Mouse (Mus musculus) natural killer cell, adult 2 months (primary cell): Measurements from ENCODE around the gene Gm11146.

Experiments
- DNase-seq, 2 experiments: peaks; one replicate each; pipeline ENCODE4 v3.0.0; 2022; ENCODE audit warnings: low spot score in 2 of 2

Gm11146 gene

DNA sequence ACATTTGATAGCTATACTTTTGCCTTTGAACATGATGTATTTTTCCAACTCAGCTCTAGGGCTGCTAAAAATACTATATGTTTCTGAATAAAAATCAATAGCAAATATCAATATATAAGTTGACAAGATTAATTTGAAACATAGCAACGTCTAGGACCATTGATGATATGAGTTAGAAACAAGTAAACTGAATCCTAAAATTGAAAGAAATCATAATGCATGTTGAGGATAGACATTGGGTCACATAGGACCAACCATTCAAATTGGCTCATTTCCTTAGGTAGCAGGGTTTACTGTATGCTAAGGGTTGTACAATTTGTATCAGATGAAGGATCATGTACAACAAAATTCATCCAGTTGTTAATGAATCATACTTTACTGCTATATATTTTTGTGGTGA, at the start of gene Gm11146:
TSS of gene Gm11146 (minus strand) at position 101 of the 400 bp plus-strand sequence.
- no peak for DNase-seq

DNA sequence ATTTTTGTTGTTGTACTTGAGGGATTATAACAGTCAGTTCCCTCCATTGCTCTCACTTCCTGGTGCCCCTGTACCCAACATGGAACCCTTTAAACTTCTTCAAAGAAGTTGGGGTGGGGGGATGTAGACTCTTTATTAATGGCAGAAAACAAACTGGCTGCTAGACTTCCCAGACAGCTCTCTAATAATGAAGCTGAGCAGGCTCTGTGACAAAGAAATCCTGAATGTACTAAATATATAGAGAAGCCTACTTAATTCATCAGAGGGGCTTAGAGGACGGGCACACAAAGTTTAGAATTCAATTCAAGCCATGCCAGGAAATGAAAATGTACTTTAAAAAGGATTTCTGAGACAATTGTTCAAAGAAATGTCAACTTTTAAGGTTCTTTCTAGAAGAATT, 48.7 kb upstream of the Gm11146 start:
- no peak for DNase-seq

DNA sequence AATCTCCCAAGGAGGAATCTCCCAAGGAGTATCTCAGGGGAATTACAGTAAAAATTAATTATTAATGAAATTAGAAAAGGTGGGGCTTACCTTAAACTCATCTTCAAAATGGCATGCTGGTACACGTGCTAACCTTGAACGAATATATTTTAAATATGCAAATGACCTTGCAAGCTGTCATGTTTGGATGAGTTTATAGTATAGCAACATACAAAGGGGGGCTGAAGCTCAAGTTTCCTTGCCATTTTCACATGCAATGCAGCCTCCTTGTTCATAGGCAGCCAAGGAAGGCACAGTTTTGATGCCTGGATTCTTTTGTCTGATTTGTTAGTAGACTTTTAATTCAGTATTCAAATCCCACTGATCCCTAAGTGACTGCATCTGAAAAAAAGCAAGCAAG, 47.1 kb upstream of the Gm11146 start:
- no peak for DNase-seq

DNA sequence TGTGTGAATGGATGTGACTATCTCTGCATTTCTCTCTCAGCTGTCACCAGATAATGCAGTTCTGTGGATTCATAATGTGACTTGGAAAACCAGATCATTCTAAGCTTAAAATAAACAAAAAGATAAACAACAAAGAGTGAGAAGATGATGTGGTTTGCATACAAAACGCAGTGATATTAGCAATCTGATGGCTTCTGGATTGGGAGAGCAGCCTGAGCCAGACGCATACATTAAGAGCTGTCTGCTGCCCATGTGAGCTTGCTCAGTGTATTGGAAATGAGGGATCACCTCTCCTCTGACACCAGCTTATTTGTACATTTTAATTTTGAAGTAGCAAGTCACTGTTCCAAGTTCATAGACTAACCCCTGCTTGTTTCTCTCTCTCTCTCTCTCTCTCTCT, 46.3 kb upstream of the Gm11146 start:
- DNase-seq = no peak

DNA sequence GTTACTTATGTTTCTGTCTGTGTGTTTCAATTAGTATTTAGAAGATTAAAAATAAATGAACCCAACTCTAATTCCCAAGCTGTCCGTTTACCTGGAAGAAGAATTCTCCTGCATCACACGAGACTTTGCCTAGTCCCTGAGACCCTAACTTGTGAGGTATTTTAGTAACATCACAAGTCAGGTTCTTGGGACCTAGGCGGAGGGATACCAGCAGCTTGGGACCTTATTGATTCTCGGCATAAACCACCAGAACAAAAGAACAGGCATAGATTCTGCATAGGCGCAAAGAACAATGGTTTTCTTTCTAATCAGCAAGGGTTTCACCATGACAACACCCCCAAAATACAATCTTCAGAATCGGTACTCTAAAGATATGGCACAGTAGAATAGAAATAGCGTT, 44.3 kb upstream of the Gm11146 start:
- no peak for DNase-seq

DNA sequence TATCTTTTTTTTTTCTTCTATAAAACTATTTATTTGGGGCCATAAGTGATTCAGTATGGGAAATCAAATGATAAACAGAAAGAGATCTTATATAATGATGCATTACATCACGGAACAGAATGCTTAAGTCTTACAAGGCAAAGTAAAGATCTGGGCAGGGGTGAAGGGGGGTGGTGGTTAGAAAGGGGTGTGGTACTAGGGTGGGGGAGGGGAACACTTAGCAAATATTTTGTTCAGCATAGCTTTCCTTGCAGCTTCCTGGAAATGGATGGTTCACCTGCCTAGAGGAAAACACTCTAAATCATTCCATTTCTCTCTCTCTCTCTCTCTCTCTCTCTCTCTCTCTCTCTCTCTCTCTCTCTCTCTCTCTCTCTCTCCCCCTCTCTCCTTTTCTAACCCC, 43.1 kb upstream of the Gm11146 start:
- no peak for DNase-seq

DNA sequence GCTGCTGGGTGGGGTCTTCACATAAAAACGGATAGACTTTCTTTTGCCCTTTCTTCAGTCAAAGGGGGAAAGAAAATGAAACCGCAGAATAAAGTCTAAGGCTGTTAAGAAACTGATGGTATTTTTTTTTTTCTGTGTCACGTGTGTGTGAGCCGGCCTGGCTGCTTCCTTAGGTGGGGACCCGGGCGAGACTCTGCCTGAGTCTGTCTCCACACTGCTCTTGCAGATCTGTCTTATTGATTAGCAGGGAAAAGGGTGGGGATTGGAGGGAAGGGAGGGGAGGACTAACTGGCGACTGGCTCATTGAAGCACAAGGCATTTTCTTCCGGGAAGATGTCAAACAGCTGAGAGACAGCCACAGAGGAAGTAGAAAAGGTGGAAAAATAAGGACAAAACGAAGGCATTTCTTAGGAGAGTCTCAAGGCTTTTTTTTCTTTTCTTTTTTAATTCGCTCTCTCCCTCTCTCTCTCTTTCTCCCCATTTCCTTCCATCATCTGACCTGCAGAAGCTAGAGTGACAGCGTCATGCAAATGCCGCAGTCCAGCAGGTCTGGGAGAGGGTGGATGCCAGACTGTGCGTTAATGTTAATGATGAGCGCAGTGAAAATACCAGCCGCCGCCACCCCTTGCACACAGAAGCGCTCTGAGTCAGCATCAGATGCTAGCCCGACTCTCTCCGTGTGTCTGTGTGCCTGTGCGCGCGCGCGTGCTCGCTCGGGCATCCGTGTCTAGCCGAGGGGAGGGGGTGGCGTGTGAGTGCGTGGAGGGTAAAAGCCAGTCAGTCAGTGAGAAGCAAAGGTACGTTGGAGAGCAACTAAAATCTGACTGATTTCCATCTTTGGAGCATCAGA, 42.2 kb upstream of the Gm11146 start:
- DNase-seq = peak; percentile 9 to 30

DNA sequence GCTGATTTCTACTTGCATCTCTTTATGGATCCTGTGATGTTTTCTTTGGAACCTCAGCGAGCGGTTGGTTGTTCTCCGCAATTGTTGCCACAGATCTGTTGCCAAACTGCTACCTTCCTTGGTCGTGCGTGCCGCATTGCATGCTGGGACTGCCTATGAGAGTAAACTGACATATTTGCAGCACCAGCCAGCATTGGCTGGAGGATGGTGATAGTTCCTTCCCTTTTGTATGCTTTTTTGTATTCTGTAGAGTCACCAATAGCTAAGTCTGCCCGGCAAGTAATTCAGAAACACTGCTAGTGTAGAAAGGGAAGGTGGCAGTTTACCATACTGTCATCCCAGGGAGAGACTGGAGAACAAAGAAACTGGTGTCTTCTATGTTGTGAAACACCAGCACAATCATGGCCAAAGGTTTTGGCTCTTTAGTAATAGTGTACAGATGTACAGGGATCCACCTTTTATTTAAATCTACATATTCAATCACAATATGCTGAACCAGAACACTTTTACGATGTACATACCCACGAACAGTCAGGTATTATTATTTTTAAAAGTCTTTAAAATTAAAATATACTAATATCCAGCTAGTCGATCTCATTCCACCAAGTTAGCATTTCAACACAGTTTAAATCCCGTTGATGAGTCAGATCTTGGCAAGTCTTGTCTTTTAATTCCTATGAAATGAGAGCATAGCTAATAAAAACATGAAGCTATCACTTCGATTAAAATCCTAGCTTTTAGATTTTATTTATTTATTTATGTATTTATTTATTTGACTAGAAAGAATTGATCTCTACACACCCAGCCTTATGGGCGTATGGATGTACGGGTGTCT, 41.4 kb upstream of the Gm11146 start:
- DNase-seq = no peak

DNA sequence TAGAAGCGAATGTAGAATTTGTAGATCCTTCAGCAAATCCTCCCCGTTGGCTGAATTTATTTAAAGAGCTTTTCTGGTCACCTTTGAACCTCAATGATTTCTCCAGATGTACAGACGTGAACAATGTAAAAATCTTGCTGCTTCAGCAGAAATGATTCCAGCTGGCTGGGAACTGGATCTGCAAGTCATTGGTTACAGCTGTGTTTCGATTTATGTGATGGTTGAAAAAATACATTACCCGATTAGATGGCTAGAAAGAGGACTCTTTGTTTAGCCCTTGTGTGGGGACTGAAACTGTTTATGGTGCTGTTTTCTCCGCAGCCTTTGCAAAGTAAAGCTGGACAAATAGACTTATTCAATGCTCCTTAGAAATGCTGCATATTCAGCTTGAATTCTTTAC, 34.6 kb upstream of the Gm11146 start:
- no peak for DNase-seq

DNA sequence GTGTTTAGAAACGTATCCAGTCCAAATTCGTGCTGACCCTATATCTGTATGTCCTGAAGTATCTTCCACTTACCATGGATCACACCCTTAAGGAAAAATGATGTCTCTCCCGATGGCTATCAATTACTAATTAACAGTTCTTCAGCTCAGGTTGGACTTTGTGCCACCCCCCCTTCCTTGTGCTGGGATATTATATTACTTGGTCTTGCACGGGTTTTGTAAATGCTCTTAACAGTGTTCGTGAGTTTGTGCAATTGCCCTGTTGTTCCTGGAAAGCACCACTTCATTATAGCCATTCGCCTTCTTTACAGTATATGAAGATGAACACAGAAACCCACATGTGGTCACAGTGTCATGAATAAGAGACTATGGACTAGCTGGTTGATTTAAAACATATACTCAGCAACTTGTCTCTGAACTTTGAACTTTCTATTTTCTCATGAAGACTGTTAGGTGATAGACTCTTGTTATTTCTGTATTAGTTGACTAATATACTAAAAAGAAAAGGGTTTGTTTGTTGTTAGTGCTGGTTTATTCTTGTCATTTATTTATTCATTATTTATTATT, 30.5 kb upstream of the Gm11146 start:
- no peak for DNase-seq

DNA sequence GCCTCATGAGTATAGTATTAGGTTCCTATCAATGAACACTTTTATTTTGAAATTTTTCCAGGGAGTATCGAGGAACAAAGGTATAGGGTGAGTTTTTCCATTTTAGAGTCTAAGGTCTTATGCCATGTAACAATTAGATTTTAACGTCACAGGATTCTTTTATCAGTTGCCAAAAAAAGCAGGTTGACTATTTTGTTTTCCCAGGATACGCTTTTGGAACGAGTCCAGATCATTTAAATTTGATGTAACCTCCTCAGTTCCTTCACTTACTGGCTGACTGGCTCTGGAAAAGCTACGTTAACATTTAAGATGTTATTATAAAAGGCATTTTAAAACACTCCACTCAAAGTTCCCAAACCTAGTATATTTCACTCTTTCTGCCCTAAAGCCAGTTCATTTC, 20.8 kb upstream of the Gm11146 start:
- no peak for DNase-seq

DNA sequence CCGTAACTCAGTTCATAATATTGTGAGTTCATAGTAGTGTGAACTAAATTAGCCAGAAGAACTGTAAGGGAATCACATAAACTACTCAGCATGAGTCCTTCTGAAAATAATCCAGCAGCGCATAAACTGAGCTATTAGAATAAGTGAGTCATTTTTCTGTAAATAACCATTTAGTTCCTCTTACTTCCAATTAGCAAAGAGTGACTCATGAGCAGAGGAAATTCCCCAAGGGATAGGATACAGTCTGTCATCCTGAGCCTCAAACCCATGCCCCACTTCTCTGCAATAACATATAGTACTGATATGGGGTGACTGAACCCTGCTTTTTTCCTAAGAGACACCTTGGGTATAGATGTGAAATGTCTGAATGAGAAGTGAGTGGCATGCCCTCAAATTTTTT, 687 bp upstream of the Gm11146 start:
- no peak for DNase-seq

DNA sequence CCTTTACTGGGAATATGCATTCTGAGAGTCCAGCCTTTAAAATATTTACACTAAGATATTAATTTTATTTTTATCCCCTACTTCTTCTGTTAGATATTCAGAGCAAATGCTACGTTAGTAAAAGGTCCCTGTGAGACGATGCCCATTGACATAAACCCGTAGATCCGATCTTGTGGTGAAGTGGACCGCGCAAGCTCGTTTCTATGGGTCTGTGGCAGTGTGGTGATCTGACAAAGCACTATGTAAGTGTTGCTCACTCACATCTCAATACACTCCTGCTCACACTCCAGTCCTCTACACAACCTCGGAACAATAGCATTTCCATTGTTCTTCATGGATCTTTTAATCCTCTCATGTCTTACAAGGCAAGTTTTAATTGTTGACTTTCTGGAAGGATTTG, 3.1 kb downstream of the Gm11146 start:
- DNase-seq = no peak

DNA sequence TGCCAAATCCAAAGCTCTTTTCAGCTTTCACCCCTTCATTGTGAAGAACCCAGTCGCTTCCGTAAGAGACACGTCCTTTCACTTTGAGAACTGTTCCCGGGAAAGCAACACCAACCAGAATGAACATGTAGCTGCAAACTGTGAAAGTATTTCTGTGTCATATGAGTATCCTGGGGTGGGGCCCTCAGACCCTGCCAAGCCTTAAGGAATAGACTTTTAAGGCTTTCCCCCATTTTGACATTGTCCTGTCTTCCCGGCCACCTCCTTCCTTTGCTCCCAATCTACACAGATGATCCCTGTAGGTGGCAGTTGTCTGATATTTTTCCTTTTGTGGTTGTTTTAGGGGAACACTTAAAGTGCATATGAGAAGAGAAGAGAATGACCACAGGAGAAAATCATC, 5.3 kb downstream of the Gm11146 start:
- DNase-seq = no peak

DNA sequence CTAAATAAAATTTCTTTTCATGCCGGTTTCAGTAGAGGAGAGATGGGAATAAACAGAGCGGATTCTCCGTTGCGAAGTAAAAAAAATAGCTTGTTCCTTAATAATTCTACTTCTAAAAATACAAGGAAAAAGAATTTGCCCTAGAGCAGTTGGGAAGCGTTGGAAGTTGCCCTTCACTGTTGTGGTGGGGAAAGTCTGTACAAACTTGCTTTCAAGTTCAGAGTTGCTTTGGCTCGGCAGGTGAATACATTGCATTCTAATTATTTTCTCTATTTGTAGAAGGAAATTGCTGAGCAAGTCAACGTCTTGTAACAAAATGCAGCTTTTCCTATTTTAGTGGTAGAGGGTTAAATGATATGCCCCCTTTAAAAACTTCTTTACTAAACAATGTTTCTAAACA, 6.2 kb downstream of the Gm11146 start:
- no peak for DNase-seq

DNA sequence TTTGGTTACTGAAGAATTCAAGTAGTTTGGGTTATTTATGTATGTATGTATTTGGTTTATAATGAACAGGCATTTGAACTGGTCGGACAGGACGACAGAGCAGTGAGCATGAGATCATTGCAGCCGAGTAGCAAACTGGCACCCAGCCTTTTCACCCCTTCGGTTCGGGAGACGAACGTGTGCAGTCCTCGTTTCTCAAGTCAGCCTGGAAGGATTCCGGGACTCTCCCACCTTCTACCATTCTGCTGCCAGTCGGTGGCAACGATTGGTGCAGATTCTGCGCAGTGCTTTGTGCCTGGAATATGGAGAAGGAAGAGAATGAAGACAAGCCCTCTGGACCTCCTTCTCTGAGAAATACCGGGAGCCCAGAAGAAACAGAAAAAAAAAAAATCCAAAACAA, 7.3 kb downstream of the Gm11146 start:
- no peak for DNase-seq

DNA sequence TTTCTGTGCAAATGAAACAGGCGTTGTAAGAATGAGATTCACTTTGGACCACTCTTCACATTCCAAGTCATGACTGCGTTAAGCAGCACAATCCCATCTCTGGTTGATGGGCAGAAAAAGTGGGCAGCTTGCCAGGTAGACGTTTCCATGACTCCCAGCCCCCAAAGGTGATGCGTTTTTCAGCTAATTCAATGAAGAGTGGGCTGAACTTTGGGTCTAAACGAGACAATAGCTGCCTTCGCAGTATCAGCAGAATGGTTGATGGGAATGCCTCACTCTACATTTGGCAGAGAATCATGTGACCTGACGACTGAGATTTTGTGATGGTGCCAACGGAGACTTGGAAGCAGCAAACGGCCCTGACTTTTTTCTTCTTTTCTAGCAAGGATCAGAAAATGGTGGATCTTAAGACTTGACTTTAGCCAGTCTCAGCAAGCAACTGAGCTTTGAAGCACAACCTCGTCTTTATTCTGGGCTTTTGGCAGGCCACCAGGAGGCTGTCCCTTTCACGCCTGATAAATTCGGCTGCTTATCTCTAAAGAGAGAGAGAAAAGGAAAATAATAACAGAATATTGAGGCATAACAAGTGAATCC, 8.0 kb downstream of the Gm11146 start:
- DNase-seq = no peak

DNA sequence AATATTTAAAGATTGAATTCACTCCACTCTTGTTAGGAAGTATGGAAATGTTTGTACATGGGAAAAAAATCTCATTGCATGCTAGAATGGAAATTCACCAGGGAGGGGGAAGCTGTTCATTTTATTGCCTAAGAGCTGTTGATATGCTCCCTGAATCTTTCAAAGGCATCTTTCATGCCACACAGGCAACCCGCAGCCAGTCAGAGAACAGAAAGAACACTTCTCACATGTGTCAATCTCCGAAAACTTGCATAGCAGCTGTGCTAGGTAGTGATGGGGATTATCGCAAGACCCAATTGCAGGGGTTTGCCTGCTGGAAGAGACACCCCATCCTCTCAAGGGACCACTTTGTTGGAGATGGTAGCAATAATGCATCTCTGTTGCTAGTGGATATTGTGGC, 8.9 kb downstream of the Gm11146 start:
- DNase-seq = no peak

DNA sequence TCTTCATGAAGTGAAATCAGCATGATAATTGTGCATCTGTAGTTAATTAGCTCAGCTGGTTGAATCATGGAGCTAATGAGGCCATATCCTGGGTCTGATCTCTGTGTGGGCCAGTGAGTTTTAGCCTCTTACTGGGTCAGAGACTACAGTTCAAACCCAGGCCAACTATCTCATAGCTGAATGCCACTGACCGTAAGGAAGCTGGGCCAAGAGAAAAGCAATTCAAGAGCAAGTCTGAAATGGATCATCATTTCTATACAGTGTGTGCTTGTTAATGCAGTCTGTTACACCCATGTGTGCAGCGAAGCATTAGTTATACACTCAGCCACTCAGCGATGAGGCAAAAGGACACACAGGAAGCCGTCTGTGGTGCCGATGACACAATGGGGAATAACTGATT, 28.9 kb downstream of the Gm11146 start:
- no peak for DNase-seq

DNA sequence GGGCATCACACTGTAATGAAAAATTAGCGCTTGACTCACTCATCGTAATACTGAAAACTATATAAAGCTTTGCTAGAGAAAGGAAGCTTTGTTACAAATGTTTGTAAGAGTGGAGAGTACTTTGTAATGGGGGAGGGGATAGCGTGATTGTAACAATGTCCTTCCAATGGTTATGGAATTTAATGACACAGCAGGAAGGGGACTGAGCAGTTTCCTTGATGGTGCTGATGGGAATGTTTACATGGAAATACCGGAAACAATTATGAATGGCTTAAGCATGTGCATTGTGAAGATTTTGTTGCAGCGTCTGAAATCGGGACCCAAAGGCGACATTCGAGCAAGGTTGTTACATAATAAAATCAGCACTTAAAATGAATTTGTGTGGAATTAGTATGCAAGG, 32.4 kb downstream of the Gm11146 start:
- no peak for DNase-seq

DNA sequence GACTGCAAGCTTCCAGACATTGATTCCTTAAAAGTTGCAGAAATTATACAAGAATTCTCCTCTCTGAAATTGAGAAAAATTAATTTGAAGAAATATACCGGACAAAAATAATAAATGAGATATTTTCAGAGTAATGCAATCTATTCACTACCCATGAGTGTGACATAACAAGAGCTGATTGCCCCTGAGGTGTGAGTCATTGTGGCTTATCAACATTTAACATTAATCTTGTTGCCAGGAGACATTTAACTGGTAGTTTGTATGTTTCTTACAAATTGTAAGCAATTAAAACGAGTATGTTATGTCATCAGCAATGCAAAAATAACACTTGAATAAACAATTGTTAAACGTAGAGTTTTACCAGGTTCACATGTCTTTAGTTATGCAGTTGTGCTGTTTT, 33.5 kb downstream of the Gm11146 start:
- DNase-seq = no peak

DNA sequence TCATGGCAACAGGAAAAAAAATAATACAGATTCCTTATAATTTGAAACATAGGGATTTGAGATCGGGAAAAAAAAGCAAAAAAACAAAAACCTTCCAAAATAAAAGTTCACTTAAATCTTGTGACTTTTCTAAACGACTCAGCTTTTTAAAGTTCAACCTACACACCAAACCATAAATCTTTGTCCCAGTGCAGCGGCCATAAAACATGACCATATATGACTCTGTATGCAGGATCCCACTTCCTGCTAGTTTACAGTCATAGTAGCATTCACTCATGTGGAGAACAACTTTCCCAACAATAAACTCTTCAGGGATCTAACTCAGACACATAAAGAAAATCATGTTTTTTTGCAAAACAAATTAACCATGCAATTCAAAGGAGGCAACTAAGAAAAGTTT, 39.0 kb downstream of the Gm11146 start:
- no peak for DNase-seq
